Mouse (Mus musculus): ENCODE measurements at regions not wholly inside any gene's neighbourhood (a gene's known extent, or its start where the extent isn't known, plus 50 kb on each side); places are given as distances from the start of the nearest gene placed in this dataset.

DNA sequence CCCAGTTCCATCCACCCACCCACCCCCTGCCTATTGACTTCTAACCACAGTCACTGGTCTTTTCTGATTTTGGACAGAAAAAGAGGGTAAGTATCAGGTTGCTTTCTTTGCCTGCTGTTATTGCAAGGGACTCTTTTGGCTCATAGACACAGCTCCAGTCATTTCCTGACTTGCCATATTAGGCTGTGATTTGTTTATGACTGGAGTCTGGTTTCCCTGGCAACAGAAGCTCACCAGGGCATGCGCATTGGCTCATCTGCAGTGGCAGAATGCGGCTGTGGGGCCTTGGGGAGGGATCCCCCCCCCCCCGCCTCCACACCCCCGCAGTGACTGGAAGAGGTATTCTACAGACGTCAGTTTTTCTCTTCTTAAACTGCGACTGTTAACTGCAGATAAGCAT is 65.9 kb downstream of the Cdr1 start:
- Histone ChIP-seq H3K9ac (ENCODE audit: low read depth, low read length) (no peak overlapping the region), H3K9me3 (ENCODE audit: control insufficient read depth, low read length) (no peaks in the 10 kb centered on the region), H3K36me3 (ENCODE audit: control insufficient read depth, insufficient read depth, low read length) (no peaks in the 10 kb centered on the region; the same call in none of the 2 replicates), H3K27ac (ENCODE audit: low read depth, low read length) (no peak overlapping the region), H3K27me3 (replicated peaks; ENCODE audit: control insufficient read depth, insufficient read depth, low read length) (no peaks in the 10 kb centered on the region), H3K4me3 (ENCODE audit: low read length) (no peak overlapping the region), H3K4me2 (ENCODE audit: low read length) (peak overlapping the region; percentile 37), H3K4me1 (ENCODE audit: control insufficient read depth, insufficient read depth, low read depth, low read length) (no peaks in the 10 kb centered on the region; the same call in 1 of the 2 replicates)
- 21% methylated on average over 6 of the region's 6 CpGs for WGBS
- peak; percentile 48; the same call in 1 of the 2 replicates for ATAC-seq

DNA sequence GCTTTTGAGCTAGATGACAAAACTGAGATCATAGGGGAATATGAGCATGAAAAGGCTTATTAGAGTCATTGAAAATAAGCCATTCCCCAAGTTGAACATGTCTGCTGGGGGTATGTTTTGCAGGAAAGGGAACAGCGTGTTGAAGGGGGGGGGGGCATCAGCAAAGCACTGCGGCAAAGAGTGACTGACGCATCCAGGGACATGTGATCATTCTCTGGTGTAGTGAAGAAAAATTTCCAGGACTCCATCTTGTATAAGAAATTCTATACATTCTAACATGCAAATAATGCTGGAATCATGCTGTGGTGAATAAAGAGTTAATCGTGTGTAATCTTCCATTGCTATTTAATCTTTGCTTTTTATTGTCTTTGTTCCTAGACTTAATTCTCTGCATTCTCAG is 68.0 kb downstream of the Cdr1 start:
- H3K4me2 ChIP-seq (ENCODE audit: low read length), result peak overlapping the region; percentile 28; the same call in 1 of the 2 replicates
- no peaks in the 10 kb centered on the region; the same call in 1 of the 2 replicates for H3K4me1 ChIP-seq (ENCODE audit: control insufficient read depth, insufficient read depth, low read depth, low read length)
- H3K9ac ChIP-seq (ENCODE audit: low read depth, low read length), result no peak overlapping the region
- ATAC-seq, result peak; percentile 60
- H3K27ac ChIP-seq (ENCODE audit: low read depth, low read length), result no peak overlapping the region; the same call in 1 of the 2 replicates
- peak overlapping the region; percentile 41 for H3K4me3 ChIP-seq (ENCODE audit: low read length)
- 39% methylated on average over 4 of the region's 4 CpGs for WGBS
- H3K27me3 ChIP-seq (replicated peaks; ENCODE audit: control insufficient read depth, insufficient read depth, low read length), result no peaks in the 10 kb centered on the region
- H3K9me3 ChIP-seq (ENCODE audit: control insufficient read depth, low read length), result no peaks in the 10 kb centered on the region
- no peaks in the 10 kb centered on the region; the same call in 1 of the 2 replicates for H3K36me3 ChIP-seq (ENCODE audit: control insufficient read depth, insufficient read depth, low read length)

DNA sequence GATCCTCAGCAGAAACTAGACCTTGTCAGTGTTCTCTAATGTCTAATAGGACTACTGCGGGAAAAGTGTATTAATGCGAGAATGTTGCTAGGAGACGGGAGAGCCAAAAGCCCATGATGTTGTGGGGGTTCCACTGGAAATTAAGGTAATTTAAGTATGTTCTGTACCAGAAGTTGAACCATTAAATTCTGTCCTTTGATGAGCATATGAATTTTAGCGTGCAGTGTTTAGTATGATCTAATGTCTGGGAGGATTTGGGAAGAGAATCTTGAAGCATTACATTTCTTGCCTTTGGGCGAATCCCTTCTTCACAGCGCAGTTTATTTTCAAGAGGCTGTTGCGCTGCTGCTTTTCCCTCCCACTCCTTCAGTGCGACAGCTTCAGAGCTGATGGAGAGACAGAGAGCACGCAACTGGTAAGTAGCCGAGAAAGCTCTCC is 69.3 kb downstream of the Cdr1 start:
- Histone ChIP-seq H3K9ac (ENCODE audit: low read depth, low read length) (peak overlapping the region; percentile 47; the same call in 1 of the 2 replicates), H3K4me2 (ENCODE audit: low read length) (peak overlapping the region; percentile 50), H3K4me3 (ENCODE audit: low read length) (peak overlapping the region; percentile 41), H3K27ac (ENCODE audit: low read depth, low read length) (peak overlapping the region; percentile 56; the same call in 1 of the 2 replicates), H3K4me1 (ENCODE audit: control insufficient read depth, insufficient read depth, low read depth, low read length) (no peaks in the 10 kb centered on the region; the same call in 1 of the 2 replicates), H3K36me3 (ENCODE audit: control insufficient read depth, insufficient read depth, low read length) (no peaks in the 10 kb centered on the region), H3K27me3 (replicated peaks; ENCODE audit: control insufficient read depth, insufficient read depth, low read length) (no peaks in the 10 kb centered on the region), H3K9me3 (ENCODE audit: control insufficient read depth, low read length) (no peaks in the 10 kb centered on the region)
- WGBS, result 24% methylated on average over 10 of the region's 10 CpGs
- ATAC-seq, result peak; percentile 88
